Mouse (Mus musculus): ENCODE measurements around the gene Fam107b. TPM values are rescaled to one million over a fixed set of nuclear protein-coding genes. Genes with fewer than 3 reads are reported as not detected.

The Fam107b gene
- polyA plus RNA-seq, 1 experiment from 2014 or later, result 25.0 TPM

- Histone ChIP-seq H3K9me3 (replicated peaks; ENCODE audit: control insufficient read depth, low read length) (no peaks in the 10 kb centered on the region), H3K4me2 (ENCODE audit: low read depth, low read length) (no peak overlapping the region), H3K4me3 (ENCODE audit: low read depth, low read length) (no peak overlapping the region), H3K27me3 (ENCODE audit: control insufficient read depth, insufficient read depth, low read depth, low read length) (no peaks in the 10 kb centered on the region), H3K27ac (ENCODE audit: low read length) (no peak overlapping the region), H3K9ac (ENCODE audit: low read depth, low read length) (no peak overlapping the region), H3K36me3 (ENCODE audit: control insufficient read depth, insufficient read depth) (no peaks in the 10 kb centered on the region), H3K4me1 (ENCODE audit: control insufficient read depth, low read depth, low read length) (no peaks in the 10 kb centered on the region; the same call in 1 of the 2 replicates)
- no peak for ATAC-seq (ENCODE audit: low read depth)
These were observed 72.7 kb downstream of the Fam107b start for GRCm38 (mm10) chr2:3642949-3643348.

DNA sequence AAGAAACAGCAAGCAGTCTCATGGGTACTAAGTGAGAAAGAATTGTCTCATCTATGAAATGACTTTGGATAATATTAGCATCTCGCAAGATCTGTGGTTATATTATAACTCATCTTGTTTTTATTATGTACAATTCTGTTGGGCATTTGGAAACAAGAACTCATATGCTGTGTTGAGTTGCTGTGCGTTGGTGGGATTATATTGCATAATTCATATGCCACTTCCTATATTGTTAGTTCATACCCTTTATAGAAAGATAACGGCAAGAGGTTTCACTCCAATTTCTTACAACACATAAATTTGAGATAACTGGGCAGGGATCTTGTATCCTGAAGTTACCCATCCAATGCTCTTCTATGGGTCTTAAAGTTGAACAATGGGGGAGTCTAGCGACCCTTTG is 75.5 kb downstream of the Fam107b start:
- no peak overlapping the region for H3K4me2 ChIP-seq (ENCODE audit: low read depth, low read length)
- H3K36me3 ChIP-seq (ENCODE audit: control insufficient read depth, insufficient read depth), result no peaks in the 10 kb centered on the region
- no peaks in the 10 kb centered on the region for H3K27me3 ChIP-seq (ENCODE audit: control insufficient read depth, insufficient read depth, low read depth, low read length)
- H3K4me1 ChIP-seq (ENCODE audit: control insufficient read depth, low read depth, low read length), result no peaks in the 10 kb centered on the region; the same call in 1 of the 2 replicates
- no peak for ATAC-seq (ENCODE audit: low read depth)
- no peak overlapping the region for H3K4me3 ChIP-seq (ENCODE audit: low read depth, low read length)
- no peak overlapping the region for H3K9ac ChIP-seq (ENCODE audit: low read depth, low read length)
- no peaks in the 10 kb centered on the region for H3K9me3 ChIP-seq (replicated peaks; ENCODE audit: control insufficient read depth, low read length)
- 62% methylated on average over 4 of the region's 4 CpGs for WGBS (ENCODE audit: insufficient replicate concordance)
- H3K27ac ChIP-seq (ENCODE audit: low read length), result no peak overlapping the region

DNA sequence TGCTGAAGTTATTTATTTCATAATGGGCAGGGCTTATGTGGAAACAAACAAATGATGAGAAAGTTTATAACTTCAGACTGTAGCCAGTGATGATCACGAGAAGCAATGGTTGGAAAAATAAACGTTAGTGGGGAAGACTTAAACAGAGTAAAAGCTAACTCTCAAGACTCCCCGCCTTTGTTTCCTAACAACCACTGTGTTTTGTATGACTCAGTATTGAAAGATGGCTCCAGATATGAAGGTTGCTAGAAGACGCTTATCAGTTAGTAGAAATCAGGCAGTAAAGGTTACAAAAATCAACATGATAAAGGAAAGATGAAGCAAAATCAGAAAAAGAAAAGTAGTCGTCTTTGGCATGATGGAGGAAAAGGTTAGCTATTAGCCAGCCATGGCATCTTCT is 78.9 kb downstream of the Fam107b start:
- Histone ChIP-seq H3K27me3 (ENCODE audit: control insufficient read depth, insufficient read depth, low read depth, low read length) (no peaks in the 10 kb centered on the region), H3K9ac (ENCODE audit: low read depth, low read length) (no peak overlapping the region), H3K27ac (ENCODE audit: low read length) (no peak overlapping the region), H3K36me3 (ENCODE audit: control insufficient read depth, insufficient read depth) (no peaks in the 10 kb centered on the region), H3K4me2 (ENCODE audit: low read depth, low read length) (no peak overlapping the region), H3K4me3 (ENCODE audit: low read depth, low read length) (no peak overlapping the region), H3K9me3 (replicated peaks; ENCODE audit: control insufficient read depth, low read length) (no peaks in the 10 kb centered on the region), H3K4me1 (ENCODE audit: control insufficient read depth, low read depth, low read length) (no peaks in the 10 kb centered on the region)
- no peak for ATAC-seq (ENCODE audit: low read depth)
- 52% methylated on average over 5 of the region's 5 CpGs for WGBS (ENCODE audit: insufficient replicate concordance)

DNA sequence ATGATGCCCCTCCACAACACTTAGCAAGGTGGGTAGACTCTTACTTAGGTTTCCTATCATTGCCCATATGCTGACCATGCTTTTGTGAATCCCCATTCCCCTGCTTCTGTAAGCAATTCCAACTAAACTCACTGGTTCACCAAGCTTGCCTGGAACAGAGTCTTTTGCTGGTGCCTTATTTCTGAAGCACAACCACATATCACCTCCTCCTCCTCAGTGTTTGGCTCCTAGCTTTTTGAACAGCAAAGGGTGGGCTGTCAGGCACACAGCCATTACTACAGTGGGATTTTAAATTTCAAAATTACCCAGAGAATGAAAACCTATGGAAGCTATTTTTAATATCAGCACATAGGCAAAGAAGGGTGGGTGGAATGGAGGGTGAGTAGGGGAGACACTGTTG is 84.3 kb downstream of the Fam107b start:
- Histone ChIP-seq H3K4me1 (ENCODE audit: control insufficient read depth, low read depth, low read length) (peaks cover 16% of the 10 kb centered on the region), H3K9ac (ENCODE audit: low read depth, low read length) (no peak overlapping the region), H3K9me3 (replicated peaks; ENCODE audit: control insufficient read depth, low read length) (no peaks in the 10 kb centered on the region), H3K4me3 (ENCODE audit: low read depth, low read length) (no peak overlapping the region), H3K27me3 (ENCODE audit: control insufficient read depth, insufficient read depth, low read depth, low read length) (no peaks in the 10 kb centered on the region), H3K36me3 (ENCODE audit: control insufficient read depth, insufficient read depth) (no peaks in the 10 kb centered on the region), H3K27ac (ENCODE audit: low read length) (no peak overlapping the region), H3K4me2 (ENCODE audit: low read depth, low read length) (no peak overlapping the region)
- no peak for ATAC-seq (ENCODE audit: low read depth)

GRCm38 (mm10) chr2:3656091-3656490 is 85.8 kb downstream of the Fam107b start:
- 36% methylated on average over 3 of the region's 3 CpGs for WGBS (ENCODE audit: insufficient replicate concordance)
- Histone ChIP-seq H3K4me2 (ENCODE audit: low read depth, low read length) (no peak overlapping the region), H3K27ac (ENCODE audit: low read length) (peak overlapping the region; percentile 51; the same call in 1 of the 2 replicates), H3K9me3 (replicated peaks; ENCODE audit: control insufficient read depth, low read length) (no peaks in the 10 kb centered on the region), H3K4me3 (ENCODE audit: low read depth, low read length) (no peak overlapping the region), H3K27me3 (ENCODE audit: control insufficient read depth, insufficient read depth, low read depth, low read length) (no peaks in the 10 kb centered on the region), H3K36me3 (ENCODE audit: control insufficient read depth, insufficient read depth) (no peaks in the 10 kb centered on the region), H3K9ac (ENCODE audit: low read depth, low read length) (no peak overlapping the region), H3K4me1 (ENCODE audit: control insufficient read depth, low read depth, low read length) (peaks cover 16% of the 10 kb centered on the region)
- no peak for ATAC-seq (ENCODE audit: low read depth)

DNA sequence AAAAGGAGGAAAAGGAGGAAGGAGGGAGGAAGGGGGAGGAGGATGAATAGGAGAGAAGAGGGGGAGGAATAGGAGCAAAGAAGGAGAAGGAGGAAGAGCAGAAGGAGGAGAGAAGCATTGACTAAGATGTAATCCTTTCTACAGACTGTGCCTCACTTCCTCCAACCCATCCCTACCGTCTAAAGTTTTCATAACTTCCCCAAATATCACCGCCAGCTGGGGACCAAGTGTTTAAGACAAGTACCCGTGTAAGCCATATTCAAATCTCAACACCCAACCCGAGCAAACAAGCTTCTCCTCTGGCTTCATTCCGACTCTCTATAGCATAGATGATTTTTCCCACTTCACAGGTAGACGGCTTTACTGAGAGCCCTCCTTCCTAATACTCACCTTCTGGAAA is 86.5 kb downstream of the Fam107b start:
- no peaks in the 10 kb centered on the region for H3K27me3 ChIP-seq (ENCODE audit: control insufficient read depth, insufficient read depth, low read depth, low read length)
- H3K4me1 ChIP-seq (ENCODE audit: control insufficient read depth, low read depth, low read length), result peaks cover 16% of the 10 kb centered on the region
- 38% methylated on average over 6 of the region's 6 CpGs for WGBS (ENCODE audit: insufficient replicate concordance)
- H3K9me3 ChIP-seq (replicated peaks; ENCODE audit: control insufficient read depth, low read length), result no peaks in the 10 kb centered on the region
- no peak overlapping the region for H3K4me3 ChIP-seq (ENCODE audit: low read depth, low read length)
- H3K4me2 ChIP-seq (ENCODE audit: low read depth, low read length), result no peak overlapping the region; the same call in 1 of the 2 replicates
- no peak for ATAC-seq (ENCODE audit: low read depth)
- H3K27ac ChIP-seq (ENCODE audit: low read length), result peak overlapping the region; percentile 65
- no peak overlapping the region for H3K9ac ChIP-seq (ENCODE audit: low read depth, low read length)
- no peaks in the 10 kb centered on the region for H3K36me3 ChIP-seq (ENCODE audit: control insufficient read depth, insufficient read depth)

DNA sequence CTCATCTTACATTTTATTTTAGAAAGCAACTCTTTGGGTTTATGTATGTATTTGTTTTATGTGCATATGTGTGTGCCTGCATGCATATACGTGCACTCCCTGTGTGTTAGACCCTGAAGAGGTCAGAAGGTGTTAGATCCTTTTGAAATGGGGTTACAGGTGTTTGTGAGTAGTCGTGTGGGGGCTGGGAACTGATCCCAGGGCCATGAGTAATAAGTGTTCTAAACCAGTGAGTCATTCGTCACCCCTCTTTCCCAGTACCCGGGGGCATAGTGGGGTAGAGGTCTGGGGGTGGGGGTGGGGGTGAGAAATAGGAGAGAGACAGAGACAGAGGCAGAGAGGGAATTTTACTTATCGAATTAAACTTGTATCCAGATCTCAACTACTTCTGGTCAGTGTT is 87.1 kb downstream of the Fam107b start:
- Histone ChIP-seq H3K4me1 (ENCODE audit: control insufficient read depth, low read depth, low read length) (peaks cover 16% of the 10 kb centered on the region), H3K4me2 (ENCODE audit: low read depth, low read length) (peak overlapping the region; percentile 5; the same call in 1 of the 2 replicates), H3K27me3 (ENCODE audit: control insufficient read depth, insufficient read depth, low read depth, low read length) (no peaks in the 10 kb centered on the region), H3K36me3 (ENCODE audit: control insufficient read depth, insufficient read depth) (no peaks in the 10 kb centered on the region), H3K9ac (ENCODE audit: low read depth, low read length) (no peak overlapping the region), H3K4me3 (ENCODE audit: low read depth, low read length) (no peak overlapping the region), H3K27ac (ENCODE audit: low read length) (peak overlapping the region; percentile 65), H3K9me3 (replicated peaks; ENCODE audit: control insufficient read depth, low read length) (no peaks in the 10 kb centered on the region)
- ATAC-seq (ENCODE audit: low read depth), result no peak
- 31% methylated on average over 5 of the region's 5 CpGs for WGBS (ENCODE audit: insufficient replicate concordance)

DNA sequence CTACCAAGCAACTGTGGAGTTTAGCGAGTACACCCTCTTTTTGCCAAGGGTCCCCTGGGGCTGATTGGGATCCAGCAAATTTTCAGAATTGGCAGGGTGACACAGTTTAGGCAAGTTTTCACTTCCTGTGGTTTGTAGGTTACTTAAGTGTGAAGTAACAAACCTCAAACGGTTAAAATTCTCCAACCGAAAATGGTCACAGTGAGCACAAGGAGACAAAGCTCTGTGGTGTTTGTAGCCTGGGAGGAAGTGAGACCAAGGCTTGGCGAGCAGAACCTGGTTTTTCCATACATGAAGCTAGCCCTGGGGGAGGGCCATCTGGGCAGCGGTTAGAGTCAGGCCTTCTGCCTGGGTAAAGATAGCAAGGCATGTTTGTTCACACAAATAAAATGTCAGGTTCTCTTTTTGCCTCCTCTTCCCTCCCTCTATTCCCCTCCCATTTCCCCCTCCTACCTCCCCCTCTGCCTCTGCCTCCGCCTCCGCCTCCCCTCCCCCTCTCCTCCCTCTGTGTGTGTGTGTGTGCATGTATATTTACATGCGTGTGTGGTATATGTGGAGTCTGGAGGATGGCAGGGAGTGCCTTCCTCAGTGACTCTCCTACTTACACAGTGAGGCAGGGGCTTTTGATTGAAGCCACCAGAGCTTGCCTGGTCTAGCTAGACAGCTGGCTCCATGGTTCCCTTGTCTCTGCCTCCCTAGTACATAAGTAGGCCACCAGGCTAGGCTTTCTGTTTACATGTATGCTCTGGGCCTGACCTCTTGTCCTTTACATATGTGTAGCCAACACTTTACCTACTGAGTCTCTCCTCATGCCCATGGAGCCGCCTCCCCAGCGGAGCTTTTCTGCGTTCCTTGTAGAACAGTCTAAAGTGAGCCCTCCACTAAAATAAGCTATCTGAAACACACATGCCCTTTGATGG is 87.8 kb downstream of the Fam107b start:
- Histone ChIP-seq H3K27me3 (ENCODE audit: control insufficient read depth, insufficient read depth, low read depth, low read length) (no peaks in the 10 kb centered on the region), H3K4me3 (ENCODE audit: low read depth, low read length) (no peak overlapping the region), H3K36me3 (ENCODE audit: control insufficient read depth, insufficient read depth) (no peaks in the 10 kb centered on the region), H3K9me3 (replicated peaks; ENCODE audit: control insufficient read depth, low read length) (no peaks in the 10 kb centered on the region), H3K4me1 (ENCODE audit: control insufficient read depth, low read depth, low read length) (peaks cover 16% of the 10 kb centered on the region), H3K9ac (ENCODE audit: low read depth, low read length) (no peak overlapping the region), H3K27ac (ENCODE audit: low read length) (peak overlapping the region; percentile 65), H3K4me2 (ENCODE audit: low read depth, low read length) (no peak overlapping the region)
- ATAC-seq (ENCODE audit: low read depth), result peak; percentile 71
- WGBS (ENCODE audit: insufficient replicate concordance), result 23% methylated on average over 10 of the region's 11 CpGs

DNA sequence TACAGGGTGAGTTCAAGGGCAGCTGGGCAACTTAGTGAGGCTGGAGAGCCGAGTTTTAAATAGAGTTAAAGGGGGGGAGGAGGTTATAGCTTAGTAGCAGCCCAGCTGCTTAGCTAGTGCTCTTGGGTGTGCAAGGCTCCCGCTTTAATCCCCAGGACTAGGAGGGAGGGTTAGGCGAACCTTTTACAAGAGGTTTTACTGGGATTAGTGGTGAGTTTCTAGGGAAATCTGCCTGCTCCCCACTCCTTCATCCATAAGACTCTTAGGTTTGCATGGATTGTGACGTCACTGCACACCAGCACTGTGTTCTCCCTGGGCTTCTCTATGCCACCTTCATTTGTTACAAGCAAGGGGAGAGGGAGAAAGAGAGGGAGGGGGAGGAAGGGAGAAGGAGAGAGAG is 88.6 kb downstream of the Fam107b start:
- Histone ChIP-seq H3K4me3 (ENCODE audit: low read depth, low read length) (no peak overlapping the region), H3K36me3 (ENCODE audit: control insufficient read depth, insufficient read depth) (no peaks in the 10 kb centered on the region), H3K27me3 (ENCODE audit: control insufficient read depth, insufficient read depth, low read depth, low read length) (no peaks in the 10 kb centered on the region), H3K27ac (ENCODE audit: low read length) (peak overlapping the region; percentile 65), H3K4me1 (ENCODE audit: control insufficient read depth, low read depth, low read length) (peaks cover 16% of the 10 kb centered on the region), H3K9ac (ENCODE audit: low read depth, low read length) (no peak overlapping the region), H3K4me2 (ENCODE audit: low read depth, low read length) (no peak overlapping the region), H3K9me3 (replicated peaks; ENCODE audit: control insufficient read depth, low read length) (no peaks in the 10 kb centered on the region)
- no peak for ATAC-seq (ENCODE audit: low read depth)
- WGBS (ENCODE audit: insufficient replicate concordance), result 16% methylated on average over 4 of the region's 4 CpGs
